In the genomic region with DNA sequence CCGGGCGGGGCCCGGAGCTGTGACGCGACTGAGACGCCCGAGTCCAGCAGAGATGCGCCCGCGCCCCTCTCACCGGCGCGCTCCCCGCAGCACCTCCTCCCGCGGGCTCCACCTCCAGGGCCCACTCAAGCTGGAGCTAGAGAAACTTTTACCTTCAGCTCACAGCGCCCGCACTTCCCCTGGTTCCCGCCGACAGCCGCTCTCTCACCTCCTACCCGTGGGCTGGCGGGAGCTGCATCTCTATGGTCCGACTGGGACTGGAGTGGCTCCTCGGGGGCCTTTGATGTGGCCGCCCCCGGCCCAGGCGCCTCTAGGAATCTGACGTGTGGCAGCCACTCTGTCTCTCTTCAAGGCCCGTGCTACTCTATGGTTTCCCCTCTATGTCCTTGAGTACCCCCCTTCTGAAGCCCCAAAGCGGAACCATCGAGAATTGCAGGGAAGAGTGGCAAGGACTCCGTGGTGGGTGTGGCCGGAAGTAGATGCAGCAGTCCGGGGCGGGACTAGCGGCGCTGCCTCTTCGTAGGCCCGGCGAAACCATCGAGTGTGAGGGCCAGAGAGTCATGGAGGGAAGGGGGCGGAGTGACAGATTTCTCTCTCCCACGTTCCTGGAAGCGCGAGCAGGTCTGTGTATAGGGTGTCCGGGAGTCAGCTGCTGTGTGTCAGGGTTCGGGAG, we compare ENCODE assay signal across 7 mouse cellular contexts. TPM values are rescaled to one million over a fixed set of nuclear protein-coding genes. Genes with fewer than 3 reads are reported as not detected.
A peak's percentile ranks its signal among the peaks of the same experiment; 100 is the strongest.
DNase-seq lines count a peak whose midpoint lies in the region; ATAC-seq lines count a peak whose summit lies in the region.

TSS of gene Zfp142 (minus strand) at position 474 of the 673 bp plus-strand sequence.
TSS of gene Bcs1l (plus strand) at position 517 of the 673 bp plus-strand sequence.

- peak within 1 kb of the TSS; percentile 86 for H3K9ac ChIP-seq in embryonic facial prominence, embryonic 12.5 days
- peak within 1 kb of the TSS; percentile 85 for H3K9ac ChIP-seq in limb, embryonic 11.5 days (ENCODE audit: low read length)
- H3K9ac ChIP-seq in midbrain, embryonic 14.5 days (replicated peaks; ENCODE audit: low read length): peak within 1 kb of the TSS; percentile 75

- peak within 1 kb of the TSS; percentile 69 for H3K27ac ChIP-seq in embryonic facial prominence, embryonic 12.5 days
- H3K27ac ChIP-seq in limb, embryonic 11.5 days (replicated peaks; ENCODE audit: low read depth, low read length): peak within 1 kb of the TSS; percentile 50; the same call in 1 of the 2 replicates
- H3K27ac ChIP-seq in midbrain, embryonic 14.5 days (replicated peaks; ENCODE audit: low read depth, low read length): peak within 1 kb of the TSS; percentile 85

- DNase-seq in adrenal gland, postnatal 25 days: peak; percentile 97
- peak; percentile 100 for DNase-seq in heart, adult 11 months
- peak; percentile 98 for DNase-seq in kidney, adult 18-20 months
- peak; percentile 99 for DNase-seq in limb, embryonic 11.5 days (ENCODE audit: low spot score)
- DNase-seq in midbrain, embryonic 14.5 days: peak; percentile 99
- peak; percentile 94 to 96 for DNase-seq in spleen, adult 18-20 months

- H3K27me3 ChIP-seq in embryonic facial prominence, embryonic 12.5 days: no peaks in the 10 kb centered on the region
- H3K27me3 ChIP-seq in limb, embryonic 11.5 days (ENCODE audit: control insufficient read depth, insufficient read depth, low read length): no peaks in the 10 kb centered on the region
- no peaks in the 10 kb centered on the region for H3K27me3 ChIP-seq in midbrain, embryonic 14.5 days (ENCODE audit: control insufficient read depth, insufficient read depth, low read length)

- peak within 1 kb of the TSS; percentile 90 for H3K4me2 ChIP-seq in embryonic facial prominence, embryonic 12.5 days (replicated peaks)
- peak within 1 kb of the TSS; percentile 89 for H3K4me2 ChIP-seq in limb, embryonic 11.5 days (ENCODE audit: low read depth, severe bottlenecking)
- peak within 1 kb of the TSS; percentile 80 for H3K4me2 ChIP-seq in midbrain, embryonic 14.5 days (ENCODE audit: low read length)

- peak within 1 kb of the TSS; percentile 90 for H3K4me3 ChIP-seq in embryonic facial prominence, embryonic 12.5 days
- H3K4me3 ChIP-seq in limb, embryonic 11.5 days (ENCODE audit: low read depth, low read length): peak within 1 kb of the TSS; percentile 84
- H3K4me3 ChIP-seq in midbrain, embryonic 14.5 days (replicated peaks; ENCODE audit: low read depth, low read length): peak within 1 kb of the TSS; percentile 65

- H3K9me3 ChIP-seq in embryonic facial prominence, embryonic 12.5 days: no peaks in the 10 kb centered on the region
- H3K9me3 ChIP-seq in limb, embryonic 11.5 days (ENCODE audit: control insufficient read depth, low read length): no peaks in the 10 kb centered on the region
- H3K9me3 ChIP-seq in midbrain, embryonic 14.5 days (ENCODE audit: control insufficient read depth, low read length): no peaks in the 10 kb centered on the region

- peaks cover 36% of the 10 kb centered on the region for H3K36me3 ChIP-seq in embryonic facial prominence, embryonic 12.5 days
- peaks cover 3% of the 10 kb centered on the region; the same call in 1 of the 2 replicates for H3K36me3 ChIP-seq in limb, embryonic 11.5 days (ENCODE audit: control insufficient read depth, insufficient read depth, low read length)
- H3K36me3 ChIP-seq in midbrain, embryonic 14.5 days (ENCODE audit: control insufficient read depth, insufficient read depth, low read length): peaks cover 40% of the 10 kb centered on the region

- peaks cover 17% of the 10 kb centered on the region for H3K4me1 ChIP-seq in embryonic facial prominence, embryonic 12.5 days
- H3K4me1 ChIP-seq in limb, embryonic 11.5 days (ENCODE audit: control insufficient read depth, insufficient read depth, low read length): peaks cover 12% of the 10 kb centered on the region; the same call in 1 of the 2 replicates
- H3K4me1 ChIP-seq in midbrain, embryonic 14.5 days (ENCODE audit: control insufficient read depth, insufficient read depth, low read length): peaks cover 12% of the 10 kb centered on the region; the same call in 1 of the 2 replicates

- under 1% methylated on average over 48 of the region's 48 CpGs for WGBS in embryonic facial prominence, embryonic 12.5 days
- WGBS in limb, embryonic 11.5 days: 0% methylated on average over 45 of the region's 48 CpGs
- WGBS in midbrain, embryonic 14.5 days: under 1% methylated on average over 47 of the region's 48 CpGs

- ATAC-seq in embryonic facial prominence, embryonic 12.5 days (ENCODE audit: insufficient number of reproducible peaks, insufficient read depth, low FRiP score, low TSS enrichment): peak; percentile 100
- peak; percentile 99 for ATAC-seq in limb, embryonic 11.5 days (ENCODE audit: insufficient number of reproducible peaks, low FRiP score, low TSS enrichment, low read depth)
- peak; percentile 98 for ATAC-seq in midbrain, embryonic 14.5 days (ENCODE audit: low FRiP score, low TSS enrichment)

RNA-seq across cellular contexts. Expression of gene Zfp142, which starts in this region (rescaled TPM):
- total RNA-seq in adrenal gland, postnatal 25 days (2021): 15.7 and 17.7 TPM in 2 replicates
- 9.5 and 10.5 TPM in 2 replicates for polyA plus RNA-seq in embryonic facial prominence, embryonic 12.5 days (2016; fragmentation: Nextera tagmentation; extraction: Ambion mirVana)
- 10.2 and 11.6 TPM in 2 replicates for polyA plus RNA-seq in limb, embryonic 11.5 days (2014; fragmentation: Nextera tagmentation; extraction: Ambion mirVana)
- 8.9 and 9.7 TPM in 2 replicates for polyA plus RNA-seq in midbrain, embryonic 14.5 days (2014; fragmentation: Nextera tagmentation; extraction: Ambion mirVana)

RNA-seq across cellular contexts. Expression of gene Bcs1l, which starts in this region (rescaled TPM):
- total RNA-seq in adrenal gland, postnatal 25 days (2021): 30.3 and 30.8 TPM in 2 replicates
- 15.2 and 17.8 TPM in 2 replicates for polyA plus RNA-seq in embryonic facial prominence, embryonic 12.5 days (2016; fragmentation: Nextera tagmentation; extraction: Ambion mirVana)
- polyA plus RNA-seq in limb, embryonic 11.5 days (2014; fragmentation: Nextera tagmentation; extraction: Ambion mirVana): 15.4 and 15.9 TPM in 2 replicates
- 20.8 and 22.5 TPM in 2 replicates for polyA plus RNA-seq in midbrain, embryonic 14.5 days (2014; fragmentation: Nextera tagmentation; extraction: Ambion mirVana)

Comparison
In these comparisons a context has a peak if more than half of its experiments do, and no peak if none do; other contexts are left out.
1. Peak in every context shown above with its lines: DNase-seq, ATAC-seq, H3K4me3 ChIP-seq and H3K27ac ChIP-seq.